Mouse (Mus musculus) left cerebral cortex, adult 8-10 months (tissue): ENCODE measurements at regions not wholly inside any gene's neighbourhood (a gene's known extent, or its start where the extent isn't known, plus 50 kb on each side); places are given as distances from the start of the nearest gene placed in this dataset.
"Not testable (repeated sequence)": the region's sequence is repeated elsewhere in the genome, so short reads cannot be mapped to it uniquely, and the experiment has no call there.

Source experiments
- DNase-seq, 2 experiments: peaks; one replicate each; pipeline ENCODE4 v3.0.0; 2022; ENCODE audit warnings: low spot score in 2 of 2

DNA sequence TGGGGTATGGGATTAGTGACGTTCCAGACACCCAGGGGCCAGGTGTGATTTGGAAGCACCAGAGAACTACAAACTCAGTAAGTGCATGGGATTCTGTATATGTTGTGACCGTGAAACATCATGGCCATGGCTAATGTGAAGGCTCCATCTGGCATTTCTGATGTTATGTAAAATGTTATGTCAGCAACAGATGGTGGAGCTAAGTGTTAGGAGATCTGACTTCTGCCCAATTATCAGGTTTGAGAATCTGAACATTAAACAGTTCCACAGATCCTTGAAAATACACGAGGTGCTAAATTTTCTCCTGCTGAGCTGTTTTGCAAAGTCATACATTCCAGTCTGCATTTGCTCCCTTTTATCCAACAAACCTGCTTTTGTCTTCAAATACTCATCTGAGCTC lies 223.6 kb upstream of the Egfl6 start:
- peak in 1 of 2 experiments; percentile 28 for DNase-seq

DNA sequence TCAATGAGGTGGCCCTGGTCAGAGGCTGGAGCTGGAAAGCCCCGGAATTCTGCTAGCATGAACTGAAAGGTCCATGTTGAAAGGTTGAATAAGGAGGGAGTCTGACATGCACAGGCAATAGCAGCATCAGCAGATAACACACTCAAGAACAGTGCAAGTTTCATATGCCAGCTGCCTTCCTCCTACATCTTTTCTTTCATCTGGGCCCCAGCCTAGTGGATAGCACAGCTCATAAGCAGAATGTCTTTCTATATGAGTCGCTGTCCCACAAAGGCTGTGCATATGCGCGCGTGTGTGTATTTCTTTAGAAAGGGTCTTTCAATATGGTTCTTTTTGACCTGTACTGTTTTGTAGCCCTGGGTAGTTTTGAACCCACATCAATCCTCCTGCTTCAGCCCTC lies 222.7 kb upstream of the Egfl6 start:
- DNase-seq = no peak

DNA sequence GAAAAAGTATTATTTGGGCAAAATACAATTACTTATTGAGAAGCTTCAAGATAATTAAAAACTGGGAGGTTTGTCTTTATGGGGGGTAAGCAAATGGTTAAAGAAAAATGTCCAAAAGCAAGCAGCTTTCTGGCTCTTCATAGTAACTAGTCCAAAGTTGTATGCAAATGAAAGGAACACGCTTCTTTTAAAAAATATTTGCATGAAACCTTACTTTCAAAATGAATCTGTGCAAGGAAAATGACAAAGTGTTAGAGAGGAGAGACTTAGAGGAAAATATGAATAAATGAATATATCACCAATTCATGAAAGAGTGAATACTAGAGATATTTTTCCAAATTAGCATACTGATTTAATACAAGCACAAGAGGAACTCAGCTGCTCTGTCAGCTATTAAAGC lies 220.4 kb upstream of the Egfl6 start:
- DNase-seq = no peak

DNA sequence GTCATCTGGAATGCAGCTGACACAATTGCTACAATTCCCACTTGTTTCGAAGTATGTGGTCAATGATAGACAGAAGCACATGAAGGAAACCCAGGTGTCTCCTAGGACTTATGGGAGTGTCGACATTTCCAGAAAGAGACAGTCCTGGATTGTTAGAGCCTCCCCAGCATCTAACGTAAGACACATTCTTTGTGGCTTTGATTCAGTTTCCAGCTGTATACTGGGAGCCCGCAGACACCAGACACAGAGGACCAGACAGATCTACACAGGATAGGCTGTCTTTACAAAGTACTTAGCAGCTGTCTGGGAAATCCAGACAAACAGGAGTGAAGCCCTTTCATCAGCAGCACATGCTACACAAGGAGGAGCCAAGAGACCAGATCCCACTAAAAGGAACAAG lies 220.0 kb upstream of the Egfl6 start:
- no peak for DNase-seq

DNA sequence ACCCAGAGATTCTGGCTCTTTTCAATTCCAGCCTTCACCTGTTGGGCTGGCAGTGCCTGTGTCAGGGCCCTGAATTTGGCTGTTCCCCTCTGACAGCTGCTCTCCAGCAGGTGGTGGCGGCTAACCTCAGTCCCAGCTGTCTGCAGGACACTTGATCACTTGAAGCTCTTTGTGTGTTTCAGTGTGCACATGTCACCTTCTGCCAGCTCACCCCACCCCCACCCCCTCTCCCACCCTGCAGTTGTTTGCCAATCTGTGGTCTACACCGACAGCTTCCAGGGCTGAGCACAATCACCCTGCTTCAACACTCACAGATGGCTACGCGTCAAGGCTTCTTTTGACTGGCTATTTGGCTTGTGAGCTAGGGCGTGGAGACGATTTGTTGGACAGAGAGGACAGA lies 217.7 kb upstream of the Egfl6 start:
- no peak for DNase-seq

DNA sequence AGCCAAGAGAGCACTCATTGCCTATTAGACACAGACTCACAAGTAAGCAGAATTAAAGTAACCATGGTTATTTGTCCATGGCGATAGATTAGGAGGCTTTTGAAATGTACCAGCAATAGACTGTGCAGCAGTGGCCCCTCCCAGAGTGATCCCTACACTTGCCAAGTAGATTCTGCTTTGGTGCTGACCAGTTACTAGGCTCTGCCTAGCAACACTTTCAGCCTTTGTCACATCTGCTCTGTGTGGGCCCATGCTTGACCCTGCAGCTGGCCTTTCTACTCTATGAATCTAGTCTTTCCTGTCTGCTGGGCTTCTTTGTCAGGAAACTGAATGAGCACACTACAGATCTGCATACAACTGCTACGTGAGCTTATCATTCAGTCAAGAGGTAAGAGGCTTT lies 215.5 kb upstream of the Egfl6 start:
- no peak for DNase-seq

DNA sequence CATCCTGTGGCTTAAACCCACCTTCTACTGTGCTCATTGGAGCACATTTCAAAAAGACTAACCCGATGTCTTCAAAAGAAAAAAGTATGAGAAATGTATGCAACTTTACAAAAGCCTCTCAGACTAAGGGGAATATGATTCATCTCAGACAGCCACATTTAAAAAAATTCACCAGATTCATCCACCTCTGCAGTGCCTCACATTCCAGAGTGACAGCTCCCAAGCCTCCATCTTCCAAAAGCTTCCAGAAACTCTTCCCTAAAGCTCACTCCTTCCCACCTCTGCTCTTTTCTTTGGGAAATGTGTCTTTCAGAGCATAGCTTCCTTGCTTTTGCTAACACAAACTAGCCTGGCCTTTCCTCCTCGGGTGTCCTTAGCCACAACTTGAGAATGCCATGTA lies 210.1 kb upstream of the Egfl6 start:
- DNase-seq = no peak

DNA sequence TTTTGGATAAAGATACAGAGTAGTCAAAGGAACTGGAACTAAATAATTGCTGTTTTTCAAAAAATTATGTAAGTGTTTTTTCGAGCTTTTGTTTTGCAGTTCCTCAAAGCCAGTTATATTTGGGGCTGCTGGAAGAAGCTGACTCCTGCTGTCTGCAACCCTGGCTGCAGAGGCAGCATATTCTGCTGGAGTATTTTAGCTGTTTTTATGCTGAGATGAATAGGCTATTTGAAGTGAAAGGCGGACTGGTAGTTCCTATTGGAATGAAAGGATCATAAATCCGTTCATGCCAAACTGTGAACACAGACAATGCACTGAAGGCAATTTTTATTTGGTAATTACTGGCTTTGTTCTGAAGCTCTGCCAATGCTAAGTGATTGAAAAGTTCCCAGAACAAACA lies 203.5 kb upstream of the Egfl6 start:
- peak in 1 of 2 experiments; percentile 16 for DNase-seq

DNA sequence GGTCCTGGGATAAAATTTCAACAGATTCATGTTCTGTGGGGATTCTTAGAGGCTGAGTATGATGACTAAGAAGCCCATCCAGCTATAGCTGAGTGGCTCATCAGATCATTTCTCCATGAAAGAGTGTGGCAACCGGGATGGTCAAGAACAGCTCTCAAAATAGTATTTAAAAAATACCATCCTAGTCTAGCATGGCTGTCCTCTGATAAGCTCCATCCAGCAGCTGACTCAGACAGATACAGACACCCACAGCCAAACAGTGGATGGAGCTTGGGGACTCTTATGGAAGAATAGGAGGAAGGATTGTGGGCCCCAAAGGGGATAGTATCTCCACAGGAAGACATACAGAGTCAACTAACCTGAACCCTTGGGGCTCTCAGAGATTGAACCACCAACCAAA lies 201.6 kb upstream of the Egfl6 start:
- not testable (repeated sequence) for DNase-seq

DNA sequence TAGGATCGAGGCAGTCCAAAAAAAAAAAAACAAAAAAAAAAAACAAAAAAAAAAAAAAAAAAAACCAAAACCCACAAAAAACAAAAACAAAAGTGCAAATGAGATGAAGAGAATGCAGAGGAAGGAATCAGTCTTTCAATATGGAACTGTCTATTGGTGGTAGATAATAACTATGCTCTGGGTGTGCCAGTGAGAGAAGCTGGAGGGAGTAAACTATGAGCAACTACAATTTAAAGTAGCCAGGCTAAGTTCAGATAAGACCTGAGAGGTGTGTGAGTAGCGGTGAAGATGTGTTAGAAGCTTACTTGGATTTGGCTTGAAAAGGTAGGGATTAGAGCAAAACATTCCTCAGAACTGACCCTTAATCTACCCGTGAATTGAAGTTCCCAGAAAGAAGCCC lies 200.1 kb upstream of the Egfl6 start:
- DNase-seq = no peak

DNA sequence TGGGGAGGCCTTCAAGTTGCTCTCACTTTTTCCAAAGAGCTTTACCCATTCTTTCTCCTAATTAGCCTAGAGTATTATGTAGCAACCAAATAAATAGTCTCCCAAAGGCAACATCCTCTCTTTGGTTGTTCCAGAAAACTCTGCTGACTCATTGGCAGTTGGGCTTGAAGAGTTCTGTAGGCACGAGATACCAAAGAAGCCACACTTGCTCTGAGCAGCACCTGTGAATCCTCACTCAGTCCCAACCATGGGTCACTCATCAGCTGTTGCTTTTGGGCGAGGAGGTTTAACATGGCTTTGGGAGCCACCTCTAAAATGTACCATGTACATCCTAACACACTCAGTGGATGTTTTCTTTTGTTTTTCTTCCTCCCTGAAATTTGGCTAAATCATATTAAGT lies 197.9 kb upstream of the Egfl6 start:
- no peak for DNase-seq

DNA sequence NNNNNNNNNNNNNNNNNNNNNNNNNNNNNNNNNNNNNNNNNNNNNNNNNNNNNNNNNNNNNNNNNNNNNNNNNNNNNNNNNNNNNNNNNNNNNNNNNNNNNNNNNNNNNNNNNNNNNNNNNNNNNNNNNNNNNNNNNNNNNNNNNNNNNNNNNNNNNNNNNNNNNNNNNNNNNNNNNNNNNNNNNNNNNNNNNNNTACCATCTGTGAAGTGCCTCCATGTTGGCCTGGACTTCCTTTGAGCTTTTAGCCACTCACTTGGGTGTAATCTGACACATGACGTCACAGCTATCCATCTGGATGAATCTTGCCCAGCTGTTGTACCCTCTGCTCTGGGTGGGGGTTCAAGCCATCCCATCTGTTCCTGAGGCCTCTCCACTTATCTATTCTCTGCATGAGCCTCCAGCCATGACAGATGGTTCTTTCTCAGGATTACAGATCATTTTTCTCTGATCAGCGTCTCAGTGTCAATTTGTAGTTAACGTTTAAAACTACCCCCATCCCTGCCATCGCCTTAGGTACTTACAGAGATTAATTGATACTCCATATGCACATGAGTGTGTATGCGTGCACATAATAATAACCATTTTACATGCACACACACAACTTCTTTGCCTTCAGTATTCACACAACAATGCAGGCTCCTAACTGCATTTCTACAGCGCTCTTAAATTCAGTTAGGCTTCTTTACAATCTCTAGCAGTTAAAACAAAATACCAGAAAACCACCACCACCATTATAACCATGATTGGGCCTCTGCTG lies 194.0 kb upstream of the Egfl6 start:
- no peak for DNase-seq

DNA sequence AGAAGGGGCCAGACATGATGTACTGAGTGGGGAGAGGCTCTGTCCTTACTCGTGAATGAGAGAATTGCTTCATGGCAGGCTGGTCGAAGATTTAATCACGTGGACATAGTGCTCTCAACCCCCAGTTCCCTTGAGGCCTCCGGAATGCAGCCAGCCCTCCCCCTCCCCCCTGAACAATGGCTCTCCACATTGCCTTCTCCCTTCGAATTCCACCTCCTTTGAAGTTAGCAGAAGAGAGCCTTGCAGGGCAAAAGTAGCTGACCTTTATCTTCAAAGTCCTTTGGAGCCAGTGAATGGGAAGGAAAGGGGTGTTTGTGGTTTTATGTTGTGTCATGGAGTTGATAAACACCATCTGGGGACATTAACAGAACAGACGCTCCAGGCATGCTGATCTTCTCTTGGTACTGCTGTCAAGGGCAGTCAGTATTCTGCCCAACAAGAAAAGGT lies 187.9 kb upstream of the Egfl6 start:
- DNase-seq = no peak

DNA sequence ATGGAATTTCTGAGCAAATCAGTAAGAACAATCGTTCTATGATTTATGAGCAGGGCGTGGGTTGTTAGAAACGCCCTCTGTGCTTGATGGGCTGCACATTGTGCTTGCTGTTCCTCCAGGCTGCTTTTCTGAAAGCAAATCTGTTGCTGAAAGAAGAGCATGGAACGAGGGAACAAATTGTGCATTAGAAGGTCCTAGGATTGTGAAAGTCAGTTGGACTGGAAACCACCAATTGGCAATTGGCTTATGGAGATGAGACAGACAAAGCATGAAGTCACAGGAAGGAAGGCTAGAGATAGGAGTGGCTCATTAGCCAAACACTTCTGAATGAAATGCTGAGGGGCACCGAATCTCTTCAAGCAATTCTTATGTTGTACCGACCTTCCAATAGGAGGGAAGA lies 181.5 kb upstream of the Egfl6 start:
- DNase-seq = no peak

DNA sequence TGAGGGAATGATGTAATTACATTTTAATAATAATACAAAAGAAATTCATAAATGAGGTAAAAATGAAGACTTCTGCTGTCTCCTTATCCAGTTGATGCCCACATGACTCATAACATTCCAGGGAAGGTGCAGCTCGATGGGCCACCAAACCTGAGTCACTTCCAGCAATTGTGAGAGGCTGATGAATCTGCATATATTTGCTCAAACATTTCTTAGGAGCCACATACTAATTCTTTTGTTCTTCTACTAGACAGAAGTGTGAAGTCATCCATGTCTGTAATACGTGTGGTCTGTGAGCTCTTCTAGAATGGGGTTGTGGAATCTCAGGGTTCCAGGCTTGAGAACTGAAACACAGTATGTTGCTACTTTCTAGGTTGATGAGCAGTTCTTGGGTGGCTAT lies 180.1 kb upstream of the Egfl6 start:
- DNase-seq = no peak

DNA sequence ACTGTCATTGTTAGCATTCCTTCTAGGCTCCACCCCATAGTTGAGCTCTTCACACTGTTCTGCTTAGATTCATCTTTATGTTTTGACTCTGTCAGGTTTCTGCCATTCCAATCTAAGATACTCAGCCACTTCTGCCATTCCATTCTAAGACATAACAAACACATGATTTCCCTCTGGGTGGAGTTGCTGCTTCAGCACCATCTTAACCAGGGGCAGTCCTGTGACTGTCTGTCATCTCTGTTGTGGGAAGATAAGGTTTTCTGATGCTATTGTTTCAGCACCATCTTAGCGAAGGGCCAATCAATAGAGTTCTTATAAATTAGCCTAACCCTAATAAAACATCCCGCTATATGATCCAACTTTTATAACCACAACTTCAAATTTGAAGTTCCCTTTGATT lies 176.6 kb upstream of the Egfl6 start:
- DNase-seq = no peak

DNA sequence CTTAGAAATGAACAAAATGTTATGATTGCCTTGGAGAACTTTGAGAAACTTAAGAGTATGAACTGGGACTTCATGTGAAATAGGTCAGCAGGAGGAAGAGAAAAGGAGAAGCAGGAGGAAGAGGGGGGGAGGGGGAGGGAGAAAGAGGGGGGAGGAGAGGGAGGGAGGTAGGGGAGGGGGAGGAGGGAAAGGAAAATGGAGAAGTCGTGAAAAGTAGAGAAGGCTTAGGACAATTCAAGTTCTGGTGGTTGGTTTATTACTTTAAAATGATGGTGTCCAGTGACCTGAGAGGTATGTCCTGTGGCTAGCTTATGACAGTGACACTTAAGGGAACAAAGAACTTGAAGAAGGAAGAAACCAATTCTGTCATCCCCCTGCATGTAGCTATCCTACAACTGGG lies 171.6 kb upstream of the Egfl6 start:
- DNase-seq = no peak

DNA sequence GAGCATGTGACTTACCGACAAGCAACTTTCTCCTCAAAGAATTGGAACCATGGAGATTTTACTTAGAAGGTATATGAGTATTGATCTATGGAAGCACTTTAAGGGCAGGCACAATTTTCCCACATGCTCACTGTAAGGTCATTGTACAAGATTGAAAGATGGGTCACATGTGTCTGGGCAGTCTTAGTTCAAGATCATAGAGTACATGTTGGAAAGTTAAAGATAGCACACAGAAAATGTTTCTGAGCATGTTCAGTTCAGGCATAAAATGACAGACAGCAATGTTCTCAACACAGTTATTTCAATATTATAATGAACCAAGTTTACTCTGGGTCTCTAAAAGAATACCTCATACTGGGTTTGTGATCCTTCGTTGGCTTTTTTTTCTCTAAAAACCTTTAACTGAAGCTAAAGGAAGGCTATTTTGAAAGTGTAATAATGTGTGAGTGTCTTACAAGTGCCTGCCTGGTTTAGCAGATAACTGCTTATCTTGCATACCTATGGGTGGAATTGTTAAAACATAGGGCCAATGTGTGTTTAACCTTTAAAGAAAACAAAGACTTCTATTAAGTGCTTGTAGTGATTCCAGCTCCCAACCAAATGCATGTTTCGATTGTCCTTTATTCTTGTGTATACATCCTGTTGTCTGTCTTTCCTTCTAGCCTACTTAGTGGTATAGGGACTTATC lies 169.6 kb upstream of the Egfl6 start:
- no peak for DNase-seq

DNA sequence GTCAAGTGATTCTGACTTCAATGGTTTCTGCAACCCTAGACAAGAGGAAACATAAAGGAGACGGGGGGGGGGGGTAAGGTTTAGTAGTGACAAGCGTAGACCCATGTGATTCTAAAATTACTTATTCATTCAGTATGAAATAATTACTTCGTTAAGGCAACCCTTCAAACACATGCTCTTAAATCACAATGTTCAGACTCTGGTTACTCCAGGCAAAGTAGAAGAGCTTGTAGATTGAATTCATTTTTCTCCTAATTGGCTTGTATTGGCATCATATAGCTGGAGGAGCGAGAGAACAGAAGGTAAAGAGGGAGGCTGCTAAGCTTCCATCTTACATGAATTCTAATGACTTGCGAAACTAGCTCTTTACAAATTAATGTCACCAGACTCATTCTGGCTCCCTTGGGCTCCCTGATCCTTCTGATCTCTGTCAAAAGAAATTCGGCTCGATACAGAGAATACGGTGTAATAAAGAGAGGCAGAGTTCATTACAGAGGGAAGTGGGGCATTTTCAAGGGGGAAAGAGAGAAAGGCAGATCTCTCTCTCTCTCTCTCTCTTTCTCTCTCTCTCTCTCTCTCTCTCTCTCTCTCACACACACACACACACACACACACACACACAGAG lies 163.6 kb upstream of the Egfl6 start:
- DNase-seq = no peak

DNA sequence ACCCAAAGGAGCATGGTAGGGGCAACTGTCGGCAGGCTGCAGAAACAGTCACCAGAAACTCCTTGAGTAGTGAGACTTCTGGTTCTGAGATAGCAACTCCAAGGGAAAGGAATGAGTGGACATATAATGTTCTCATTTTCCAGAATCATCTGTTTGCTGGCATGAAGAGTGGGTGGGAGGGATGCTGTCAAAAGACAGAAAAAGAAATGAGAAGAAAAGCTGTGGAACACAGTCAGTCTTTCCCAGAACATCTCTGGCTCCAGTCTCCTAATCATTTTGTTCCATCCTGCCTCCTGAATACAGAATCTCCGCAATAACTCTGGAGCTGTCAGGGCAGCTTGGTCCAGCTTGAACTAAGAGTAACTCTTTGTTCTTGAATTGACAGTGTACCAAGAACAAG lies 145.8 kb upstream of the Egfl6 start:
- DNase-seq = peak in 1 of 2 experiments; percentile 7

DNA sequence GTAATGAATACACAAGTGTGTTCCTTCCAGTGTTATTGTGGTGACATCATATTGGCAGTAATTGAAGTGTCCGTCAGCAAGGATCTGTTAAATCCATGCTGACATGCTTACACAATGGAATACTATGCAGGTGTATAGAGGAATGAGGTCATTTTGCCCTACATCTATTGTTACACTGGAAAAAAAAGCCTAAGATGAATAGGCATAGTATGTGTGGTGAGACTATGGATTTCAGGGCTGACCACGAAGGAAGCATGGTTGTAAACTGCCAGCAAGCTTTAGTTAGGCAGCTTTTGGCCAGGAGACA lies 143.1 kb upstream of the Egfl6 start:
- DNase-seq = no peak

DNA sequence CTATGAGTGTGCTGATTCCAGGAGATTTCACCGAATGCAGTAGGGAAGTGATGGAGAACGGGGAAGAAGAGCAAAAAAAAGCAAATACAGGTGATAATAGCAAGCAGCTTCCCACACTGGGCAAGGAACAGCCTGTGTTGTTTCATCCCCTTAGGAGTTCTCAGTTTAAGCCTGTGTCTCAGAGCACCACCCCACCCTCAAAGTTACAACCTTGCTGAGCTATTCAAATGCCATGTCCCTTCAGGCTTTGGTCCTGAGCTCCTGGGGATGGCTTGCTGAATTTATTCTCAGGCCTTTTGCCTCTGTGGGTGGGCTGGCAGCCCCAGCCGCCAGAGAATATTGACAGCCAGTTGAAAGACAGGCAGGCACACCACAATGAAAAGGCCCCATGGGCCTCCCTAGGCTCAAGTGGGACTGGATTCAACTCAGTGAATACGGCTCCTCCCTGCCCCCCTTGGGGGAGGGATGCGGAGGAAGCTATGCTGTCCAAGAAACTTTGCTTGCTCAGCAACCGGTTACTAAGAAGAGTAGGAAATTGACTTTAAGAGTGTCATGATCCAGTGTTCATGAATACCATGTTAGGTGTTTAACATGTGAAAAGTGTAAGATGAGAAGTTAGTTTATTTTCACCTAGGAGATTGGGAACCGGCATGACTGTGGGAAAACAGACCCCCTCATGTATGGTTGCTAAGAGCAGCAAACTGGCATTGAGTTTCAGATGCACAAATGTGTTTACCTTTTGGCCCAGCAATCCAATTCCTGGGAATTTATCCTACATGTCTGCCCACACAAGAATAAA lies 142.5 kb upstream of the Egfl6 start:
- DNase-seq = no peak
